Mouse (Mus musculus): ENCODE data around the gene Pla1a.

Gene Pla1a

DNA sequence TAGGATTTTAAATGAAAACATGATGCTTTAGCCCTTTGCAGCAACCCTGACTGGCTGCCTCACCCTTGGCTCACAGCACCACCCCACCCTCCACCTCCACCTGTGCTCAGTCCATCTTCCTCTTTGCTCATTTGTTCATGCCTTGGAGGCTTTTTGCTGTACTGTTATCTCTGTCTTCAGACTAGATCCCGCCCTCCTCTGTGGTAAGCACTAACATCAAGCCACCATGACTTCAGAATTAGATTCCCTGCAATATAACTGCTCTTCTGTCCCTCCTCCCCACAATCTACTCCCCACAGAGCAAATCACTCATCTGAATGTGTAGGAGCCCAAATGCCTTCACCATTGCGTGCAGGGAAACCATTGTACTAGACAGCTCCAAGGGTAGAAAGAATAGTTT is 49.3 kb downstream of the Pla1a start:
- TF ChIP-seq NANOG (IDR thresholded peaks at IDR 0.05; ENCODE audit: borderline replicate concordance, low read length): no peak
- no peak for TF ChIP-seq CTCF (conservative IDR thresholded peaks at IDR 0.05; ENCODE audit: low read length)
- TF ChIP-seq POU5F1 (IDR thresholded peaks at IDR 0.05; ENCODE audit: borderline replicate concordance, low read length): no peak
- no peaks in the 10 kb centered on the region for H3K36me3 ChIP-seq (ENCODE audit: insufficient read depth, low read length)
- H3K9me3 ChIP-seq (ENCODE audit: low read length): no peaks in the 10 kb centered on the region
- peaks cover 7% of the 10 kb centered on the region for H3K4me1 ChIP-seq (replicated peaks; ENCODE audit: low read depth, low read length)
- H3K27me3 ChIP-seq (ENCODE audit: insufficient read depth, low read length): peaks cover 2% of the 10 kb centered on the region
- H3K4me3 ChIP-seq (replicated peaks; ENCODE audit: low read length): no peak overlapping the region

DNA sequence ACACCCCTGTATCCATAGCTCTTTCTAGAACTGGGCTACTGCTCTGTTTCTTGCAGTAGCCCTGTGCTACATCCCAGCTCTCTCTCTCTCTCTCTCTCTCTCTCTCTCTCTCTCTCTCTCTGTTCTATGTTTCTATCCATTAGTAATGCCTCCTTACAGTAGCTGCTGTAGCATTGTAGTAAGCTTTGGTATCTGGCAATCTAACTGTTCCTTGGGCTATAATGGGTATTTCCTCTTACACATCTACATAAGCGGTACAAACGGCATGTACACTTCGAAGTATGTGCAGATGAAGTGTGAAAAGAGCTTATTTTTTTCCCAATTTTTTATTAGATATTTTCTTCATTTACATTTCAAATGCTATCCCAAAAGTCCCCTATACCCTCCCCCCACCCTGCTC is 53.0 kb downstream of the Pla1a start:
- TF ChIP-seq CTCF (conservative IDR thresholded peaks at IDR 0.05; ENCODE audit: low read length): no peak
- TF ChIP-seq NANOG (IDR thresholded peaks at IDR 0.05; ENCODE audit: borderline replicate concordance, low read length): no peak
- TF ChIP-seq POU5F1 (IDR thresholded peaks at IDR 0.05; ENCODE audit: borderline replicate concordance, low read length): no peak
- Histone ChIP-seq H3K27me3 (ENCODE audit: insufficient read depth, low read length) (peaks cover 27% of the 10 kb centered on the region), H3K4me3 (replicated peaks; ENCODE audit: low read length) (no peak overlapping the region), H3K4me1 (replicated peaks; ENCODE audit: low read depth, low read length) (peaks cover 18% of the 10 kb centered on the region), H3K9me3 (ENCODE audit: low read length) (no peaks in the 10 kb centered on the region), H3K36me3 (ENCODE audit: insufficient read depth, low read length) (no peaks in the 10 kb centered on the region)

DNA sequence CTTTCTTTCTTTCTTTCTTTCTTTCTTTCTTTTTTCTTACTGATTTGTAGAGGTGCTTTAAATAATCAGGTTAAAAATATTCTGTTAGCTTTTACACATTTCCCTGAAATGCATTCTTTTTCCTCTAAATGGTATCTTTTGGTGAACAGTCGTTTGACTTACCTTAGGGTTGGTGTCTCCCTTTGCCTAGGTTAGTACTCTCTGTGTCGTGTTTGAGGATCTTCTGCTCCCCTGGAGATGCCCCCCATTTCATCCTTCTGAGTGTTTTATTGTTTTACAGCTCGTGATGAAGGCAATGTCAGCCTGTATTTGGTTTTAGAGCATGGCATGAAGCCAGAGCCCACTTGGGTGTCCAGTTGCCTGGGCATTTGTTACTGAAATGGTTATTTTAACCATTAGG is 53.5 kb downstream of the Pla1a start:
- peaks cover 31% of the 10 kb centered on the region for H3K27me3 ChIP-seq (ENCODE audit: insufficient read depth, low read length)
- H3K36me3 ChIP-seq (ENCODE audit: insufficient read depth, low read length): no peaks in the 10 kb centered on the region
- no peak overlapping the region for H3K4me3 ChIP-seq (replicated peaks; ENCODE audit: low read length)
- H3K9me3 ChIP-seq (ENCODE audit: low read length): no peaks in the 10 kb centered on the region
- H3K4me1 ChIP-seq (replicated peaks; ENCODE audit: low read depth, low read length): peaks cover 19% of the 10 kb centered on the region
- TF ChIP-seq CTCF (conservative IDR thresholded peaks at IDR 0.05; ENCODE audit: low read length) (no peak), NANOG (IDR thresholded peaks at IDR 0.05; ENCODE audit: borderline replicate concordance, low read length) (no peak), POU5F1 (IDR thresholded peaks at IDR 0.05; ENCODE audit: borderline replicate concordance, low read length) (no peak)

DNA sequence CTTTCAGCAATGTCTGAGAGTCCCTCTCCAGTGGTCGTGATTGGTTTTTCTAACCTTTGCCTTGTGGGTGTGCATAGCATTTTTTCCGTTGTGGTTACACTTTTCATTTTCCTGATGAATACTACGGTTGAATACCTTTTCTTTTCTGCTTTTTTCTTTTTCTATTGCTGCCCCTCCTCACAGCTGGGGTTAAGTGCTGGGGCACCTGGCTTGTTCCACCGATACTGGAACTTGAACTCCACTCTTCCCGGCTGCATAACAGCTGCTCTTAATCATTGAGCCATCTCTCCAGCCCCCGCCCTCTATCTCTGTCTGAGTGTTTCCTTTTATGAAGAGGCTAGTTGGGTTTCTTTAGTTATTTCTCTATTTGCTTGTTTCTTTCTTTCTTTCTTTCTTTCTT is 53.9 kb downstream of the Pla1a start:
- no peak for TF ChIP-seq CTCF (conservative IDR thresholded peaks at IDR 0.05; ENCODE audit: low read length)
- no peak overlapping the region for H3K4me3 ChIP-seq (replicated peaks; ENCODE audit: low read length)

DNA sequence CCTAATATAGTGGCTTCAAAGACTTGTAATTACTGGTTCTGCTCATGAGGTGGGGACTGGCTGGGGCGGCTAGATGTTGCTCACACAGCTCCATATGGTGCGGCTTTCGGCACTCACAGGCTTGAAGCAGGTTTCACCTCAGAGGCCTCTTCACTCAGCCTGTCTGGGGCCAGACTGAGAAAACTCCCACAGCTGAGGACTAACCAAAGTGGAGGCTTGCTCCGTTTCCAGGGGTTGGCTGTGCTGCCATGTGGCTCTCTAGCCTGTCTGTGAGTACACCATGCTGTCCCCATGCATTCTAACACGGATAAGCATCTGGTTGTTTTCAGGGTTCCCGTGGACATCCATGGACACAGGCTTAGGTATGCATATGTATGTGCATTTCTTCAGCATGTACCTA is 54.4 kb downstream of the Pla1a start:
- no peak for TF ChIP-seq NANOG (IDR thresholded peaks at IDR 0.05; ENCODE audit: borderline replicate concordance, low read length)
- TF ChIP-seq POU5F1 (IDR thresholded peaks at IDR 0.05; ENCODE audit: borderline replicate concordance, low read length): no peak
- no peak for TF ChIP-seq CTCF (conservative IDR thresholded peaks at IDR 0.05; ENCODE audit: low read length)
- H3K27me3 ChIP-seq (ENCODE audit: insufficient read depth, low read length): peaks cover 40% of the 10 kb centered on the region
- H3K36me3 ChIP-seq (ENCODE audit: insufficient read depth, low read length): no peaks in the 10 kb centered on the region
- no peaks in the 10 kb centered on the region for H3K9me3 ChIP-seq (ENCODE audit: low read length)
- H3K4me3 ChIP-seq (replicated peaks; ENCODE audit: low read length): no peak overlapping the region
- peaks cover 26% of the 10 kb centered on the region for H3K4me1 ChIP-seq (replicated peaks; ENCODE audit: low read depth, low read length)

More for the DNA sequence above, 53.9 kb downstream of the Pla1a start:
- Histone ChIP-seq H3K9me3 (ENCODE audit: low read length) (no peaks in the 10 kb centered on the region), H3K36me3 (ENCODE audit: insufficient read depth, low read length) (no peaks in the 10 kb centered on the region), H3K27me3 (ENCODE audit: insufficient read depth, low read length) (peaks cover 35% of the 10 kb centered on the region), H3K4me1 (replicated peaks; ENCODE audit: low read depth, low read length) (peaks cover 23% of the 10 kb centered on the region)

DNA sequence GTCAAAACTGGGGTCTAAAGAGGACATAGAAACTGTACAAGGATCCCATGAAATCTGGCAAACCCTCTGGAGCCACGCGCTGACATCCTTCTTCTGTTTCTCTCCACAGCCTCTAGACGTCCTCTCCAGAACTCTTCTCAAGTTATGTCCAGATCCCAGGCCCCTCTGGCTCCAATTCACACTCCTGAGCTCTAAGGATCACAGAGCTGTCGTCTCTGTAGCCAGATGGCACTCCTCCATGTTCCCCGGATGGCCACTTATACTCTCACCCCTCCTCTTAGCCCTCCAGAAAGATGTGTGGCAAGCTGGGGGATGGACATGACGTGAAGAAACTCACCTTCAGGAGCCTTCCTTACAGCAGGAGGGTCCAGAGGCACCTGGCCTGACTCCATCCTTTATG is 55.4 kb downstream of the Pla1a start:
- Histone ChIP-seq H3K36me3 (ENCODE audit: insufficient read depth, low read length) (no peaks in the 10 kb centered on the region), H3K4me3 (replicated peaks; ENCODE audit: low read length) (no peak overlapping the region), H3K9me3 (ENCODE audit: low read length) (no peaks in the 10 kb centered on the region), H3K4me1 (replicated peaks; ENCODE audit: low read depth, low read length) (peaks cover 28% of the 10 kb centered on the region), H3K27me3 (ENCODE audit: insufficient read depth, low read length) (peaks cover 47% of the 10 kb centered on the region)
- no peak for TF ChIP-seq NANOG (IDR thresholded peaks at IDR 0.05; ENCODE audit: borderline replicate concordance, low read length)
- TF ChIP-seq POU5F1 (IDR thresholded peaks at IDR 0.05; ENCODE audit: borderline replicate concordance, low read length): no peak
- TF ChIP-seq CTCF (conservative IDR thresholded peaks at IDR 0.05; ENCODE audit: low read length): no peak

DNA sequence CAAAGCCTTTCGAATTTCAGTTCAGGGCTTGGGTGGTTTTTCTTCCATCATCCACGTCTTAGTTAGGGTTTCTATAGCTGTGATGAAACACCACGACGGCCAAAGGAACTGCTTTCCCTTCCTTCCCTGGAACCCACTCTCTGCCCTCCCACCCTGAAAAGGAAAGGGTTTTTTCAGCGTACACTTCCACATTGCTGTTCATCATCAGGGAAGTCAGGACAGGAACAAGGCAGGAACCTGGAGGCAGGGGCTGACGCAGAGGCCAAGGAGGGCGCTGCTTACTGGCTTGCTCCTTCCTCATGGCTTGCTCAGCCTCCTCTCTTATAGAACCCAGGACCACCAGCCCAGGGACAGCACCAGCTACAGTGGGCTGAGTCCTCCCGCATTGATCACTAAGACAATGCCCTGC is 56.1 kb downstream of the Pla1a start:
- Histone ChIP-seq H3K27me3 (ENCODE audit: insufficient read depth, low read length) (peaks cover 50% of the 10 kb centered on the region), H3K36me3 (ENCODE audit: insufficient read depth, low read length) (no peaks in the 10 kb centered on the region), H3K4me3 (replicated peaks; ENCODE audit: low read length) (no peak overlapping the region), H3K9me3 (ENCODE audit: low read length) (no peaks in the 10 kb centered on the region), H3K4me1 (replicated peaks; ENCODE audit: low read depth, low read length) (peaks cover 28% of the 10 kb centered on the region)
- TF ChIP-seq POU5F1 (IDR thresholded peaks at IDR 0.05; ENCODE audit: borderline replicate concordance, low read length): no peak
- TF ChIP-seq CTCF (conservative IDR thresholded peaks at IDR 0.05; ENCODE audit: low read length): no peak
- no peak for TF ChIP-seq NANOG (IDR thresholded peaks at IDR 0.05; ENCODE audit: borderline replicate concordance, low read length)

DNA sequence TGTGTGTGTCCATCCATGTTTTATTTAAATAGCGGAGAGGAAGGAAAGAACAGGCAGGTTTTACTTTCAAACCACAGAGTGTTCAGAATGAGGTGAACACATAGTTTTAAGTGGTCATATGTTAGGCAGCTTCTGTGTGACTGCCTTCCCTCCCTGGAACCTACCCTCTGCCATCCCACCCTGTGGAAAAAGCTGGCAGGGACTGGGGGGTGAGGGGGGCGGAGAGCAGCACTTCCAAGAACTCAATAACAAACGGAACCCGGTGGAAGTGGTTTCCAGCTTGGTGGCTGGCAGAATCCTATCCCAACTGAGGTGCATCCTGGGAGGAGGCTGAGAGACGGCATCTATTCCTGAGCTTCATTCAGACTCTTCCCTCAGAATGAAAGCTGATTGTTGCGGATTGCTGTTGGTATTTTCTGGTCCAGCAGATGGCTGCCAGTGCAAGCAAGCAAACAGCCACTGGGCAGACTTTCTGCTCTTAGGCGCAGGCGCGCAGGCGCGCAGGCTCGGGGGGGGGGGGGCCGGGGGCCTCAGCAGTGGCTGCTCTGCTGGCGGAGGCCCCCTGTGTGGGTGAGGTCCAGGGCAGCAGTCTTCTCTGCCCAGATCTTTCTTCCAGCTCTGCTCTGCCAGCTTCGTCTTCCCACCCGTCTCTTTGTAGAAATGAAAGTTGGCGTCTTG is 56.6 kb downstream of the Pla1a start:
- TF ChIP-seq CTCF (conservative IDR thresholded peaks at IDR 0.05; ENCODE audit: low read length) (no peak), POU5F1 (IDR thresholded peaks at IDR 0.05; ENCODE audit: borderline replicate concordance, low read length) (no peak), NANOG (IDR thresholded peaks at IDR 0.05; ENCODE audit: borderline replicate concordance, low read length) (no peak)
- Histone ChIP-seq H3K4me1 (replicated peaks; ENCODE audit: low read depth, low read length) (peaks cover 28% of the 10 kb centered on the region), H3K36me3 (ENCODE audit: insufficient read depth, low read length) (no peaks in the 10 kb centered on the region), H3K27me3 (ENCODE audit: insufficient read depth, low read length) (peaks cover 54% of the 10 kb centered on the region), H3K4me3 (replicated peaks; ENCODE audit: low read length) (no peak overlapping the region), H3K9me3 (ENCODE audit: low read length) (no peaks in the 10 kb centered on the region)

DNA sequence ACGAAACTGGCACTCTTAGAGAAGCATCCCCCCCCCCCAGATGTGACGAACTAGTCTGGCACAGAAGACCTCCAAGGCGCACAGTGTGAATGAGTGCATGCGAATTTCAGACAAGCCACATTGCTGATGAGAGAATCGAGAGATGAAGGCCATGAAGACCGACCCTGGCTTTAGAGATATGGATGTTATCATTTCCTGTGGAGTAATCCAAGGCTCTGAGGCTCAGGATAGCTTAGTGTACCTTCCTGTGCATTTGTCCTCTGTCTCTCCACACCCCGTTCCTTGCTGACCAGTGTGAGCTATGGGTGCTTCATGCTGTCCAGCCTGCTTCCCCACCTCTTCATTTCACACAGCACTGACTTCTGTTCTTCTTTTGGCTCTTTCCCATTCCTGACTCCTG is 57.8 kb downstream of the Pla1a start:
- no peaks in the 10 kb centered on the region for H3K9me3 ChIP-seq (ENCODE audit: low read length)
- peaks cover 66% of the 10 kb centered on the region for H3K27me3 ChIP-seq (ENCODE audit: insufficient read depth, low read length)
- peaks cover 30% of the 10 kb centered on the region for H3K4me1 ChIP-seq (replicated peaks; ENCODE audit: low read depth, low read length)
- H3K36me3 ChIP-seq (ENCODE audit: insufficient read depth, low read length): no peaks in the 10 kb centered on the region
- TF ChIP-seq CTCF (conservative IDR thresholded peaks at IDR 0.05; ENCODE audit: low read length) (no peak), POU5F1 (IDR thresholded peaks at IDR 0.05; ENCODE audit: borderline replicate concordance, low read length) (no peak), NANOG (IDR thresholded peaks at IDR 0.05; ENCODE audit: borderline replicate concordance, low read length) (no peak)
- no peak overlapping the region for H3K4me3 ChIP-seq (replicated peaks; ENCODE audit: low read length)
